Mouse (Mus musculus) lung, postnatal 0 days (tissue): ENCODE data around the gene Rpl18.

Experiments
- CTCF ChIP-seq: IDR thresholded peaks from 2 replicates; pipeline ENCODE4 v1.5.1; 2016; ENCODE audit warnings: antibody characterized with exemption, mild to moderate bottlenecking
- EP300 ChIP-seq: IDR thresholded peaks from 2 replicates; pipeline ENCODE4 v1.6.1; 2016; ENCODE audit warnings: antibody characterized with exemption, mild to moderate bottlenecking, control low read depth

GRCm38 (mm10) chr7:45667761-45668160 lies 47.5 kb upstream of the Rpl18 start:
- no peak for TF ChIP-seq CTCF
- no peak for TF ChIP-seq EP300
